Mouse (Mus musculus): ENCODE measurements at regions not wholly inside any gene's neighbourhood (a gene's known extent, or its start where the extent isn't known, plus 50 kb on each side); places are given as distances from the start of the nearest gene placed in this dataset.

DNA sequence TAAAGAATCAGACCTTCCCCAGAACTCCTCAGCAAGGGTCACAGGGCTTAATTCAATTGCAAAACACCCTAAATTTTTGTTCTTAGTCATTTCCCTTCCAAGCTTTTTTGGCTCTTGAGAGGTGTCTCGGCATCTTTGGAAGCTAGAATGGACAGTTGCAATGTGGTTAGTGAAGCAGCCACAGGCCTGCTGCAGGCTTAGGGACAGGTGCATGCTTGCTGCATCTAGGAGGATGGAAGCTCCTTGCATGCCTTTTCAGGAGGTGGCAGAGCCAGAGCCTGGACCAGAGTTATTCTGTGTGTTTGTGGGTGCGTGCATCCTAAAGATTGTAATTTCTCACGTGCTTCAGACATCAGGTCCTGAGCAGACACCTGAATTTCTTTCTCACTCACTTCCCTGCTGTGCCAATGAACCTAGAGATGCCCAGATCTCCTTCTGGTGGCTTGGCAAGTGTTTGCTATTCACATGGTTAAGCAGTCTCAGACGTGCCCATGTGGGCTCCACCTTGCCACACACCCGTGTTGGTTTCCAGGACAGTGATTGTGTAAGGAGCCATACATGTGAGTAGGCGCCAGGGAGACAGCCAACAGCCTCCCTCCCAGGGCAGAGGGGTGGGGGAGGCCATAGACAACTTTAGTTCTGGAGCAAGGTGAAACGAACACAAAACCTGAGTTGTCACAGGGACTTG lies 246.3 kb upstream of the Maf start:
- no peaks in the 10 kb centered on the region for H3K9me3 ChIP-seq (replicated peaks; ENCODE audit: low read length)
- no peak for TF ChIP-seq CTCF (IDR thresholded peaks at IDR 0.05; ENCODE audit: low read depth)

GRCm38 (mm10) chr8:115952496-115952895 lies 244.9 kb upstream of the Maf start:
- Histone ChIP-seq H3K4me1 (replicated peaks; ENCODE audit: insufficient read depth, low read length) (no peaks in the 10 kb centered on the region), H3K9ac (ENCODE audit: low read depth, low read length) (no peak overlapping the region), H3K4me2 (ENCODE audit: low read length) (no peak overlapping the region), H3K4me3 (replicated peaks; ENCODE audit: low read depth, low read length) (no peak overlapping the region), H3K27ac (no peak overlapping the region), H3K27me3 (ENCODE audit: insufficient read depth, low read length) (no peaks in the 10 kb centered on the region), H3K9me3 (replicated peaks; ENCODE audit: low read length) (no peaks in the 10 kb centered on the region), H3K36me3 (ENCODE audit: insufficient read depth, low read length) (no peaks in the 10 kb centered on the region)
- no peak for TF ChIP-seq CTCF (IDR thresholded peaks at IDR 0.05; ENCODE audit: low read depth)
- ATAC-seq (replicated peaks; ENCODE audit: low FRiP score, low read depth) (no peak), DNase-seq (ENCODE audit: low spot score) (no peak)
- WGBS = 89% methylated on average over 1 of the region's 1 CpGs

More for the DNA sequence above, 246.3 kb upstream of the Maf start:
- Histone ChIP-seq H3K4me1 (replicated peaks; ENCODE audit: insufficient read depth, low read length) (no peaks in the 10 kb centered on the region), H3K36me3 (ENCODE audit: insufficient read depth, low read length) (no peaks in the 10 kb centered on the region), H3K27ac (no peak overlapping the region), H3K4me3 (replicated peaks; ENCODE audit: low read depth, low read length) (no peak overlapping the region), H3K4me2 (ENCODE audit: low read length) (no peak overlapping the region), H3K9ac (ENCODE audit: low read depth, low read length) (no peak overlapping the region), H3K27me3 (ENCODE audit: insufficient read depth, low read length) (no peaks in the 10 kb centered on the region)
- WGBS = 92% methylated on average over 7 of the region's 7 CpGs
- no peak for ATAC-seq (replicated peaks; ENCODE audit: low FRiP score, low read depth)
- no peak for DNase-seq (ENCODE audit: low spot score)

GRCm38 (mm10) chr8:115948916-115949315 lies 241.3 kb upstream of the Maf start:
- no peak for ATAC-seq (replicated peaks; ENCODE audit: low FRiP score, low read depth)
- no peaks in the 10 kb centered on the region for H3K4me1 ChIP-seq (replicated peaks; ENCODE audit: insufficient read depth, low read length)
- WGBS = 78% methylated on average over 2 of the region's 2 CpGs
- H3K27me3 ChIP-seq (ENCODE audit: insufficient read depth, low read length) = no peaks in the 10 kb centered on the region
- no peak overlapping the region for H3K9ac ChIP-seq (ENCODE audit: low read depth, low read length)
- no peak overlapping the region for H3K4me2 ChIP-seq (ENCODE audit: low read length)
- no peaks in the 10 kb centered on the region for H3K36me3 ChIP-seq (ENCODE audit: insufficient read depth, low read length)
- H3K27ac ChIP-seq = no peak overlapping the region
- no peak overlapping the region for H3K4me3 ChIP-seq (replicated peaks; ENCODE audit: low read depth, low read length)
- DNase-seq (ENCODE audit: low spot score) = no peak
- no peaks in the 10 kb centered on the region for H3K9me3 ChIP-seq (replicated peaks; ENCODE audit: low read length)
- no peak for TF ChIP-seq CTCF (IDR thresholded peaks at IDR 0.05; ENCODE audit: low read depth)

- no peak overlapping the region for H3K9ac ChIP-seq (ENCODE audit: low read depth, low read length)
- H3K4me2 ChIP-seq (ENCODE audit: low read length) = no peak overlapping the region
- WGBS = 81% methylated on average over 2 of the region's 2 CpGs
- H3K4me3 ChIP-seq (replicated peaks; ENCODE audit: low read depth, low read length) = no peak overlapping the region
- ATAC-seq (replicated peaks; ENCODE audit: low FRiP score, low read depth) (no peak), DNase-seq (ENCODE audit: low spot score) (no peak)
- no peaks in the 10 kb centered on the region for H3K4me1 ChIP-seq (replicated peaks; ENCODE audit: insufficient read depth, low read length)
- no peaks in the 10 kb centered on the region for H3K27me3 ChIP-seq (ENCODE audit: insufficient read depth, low read length)
- no peak overlapping the region for H3K27ac ChIP-seq
- TF ChIP-seq CTCF (IDR thresholded peaks at IDR 0.05; ENCODE audit: low read depth) = no peak
- H3K36me3 ChIP-seq (ENCODE audit: insufficient read depth, low read length) = no peaks in the 10 kb centered on the region
- H3K9me3 ChIP-seq (replicated peaks; ENCODE audit: low read length) = no peaks in the 10 kb centered on the region
These were observed 240.4 kb upstream of the Maf start for GRCm38 (mm10) chr8:115948036-115948435.

GRCm38 (mm10) chr8:115942731-115943509 lies 235.3 kb upstream of the Maf start:
- peak; percentile 69 for DNase-seq (ENCODE audit: low spot score)
- no peak overlapping the region for H3K9ac ChIP-seq (ENCODE audit: low read depth, low read length)
- no peaks in the 10 kb centered on the region for H3K9me3 ChIP-seq (replicated peaks; ENCODE audit: low read length)
- ATAC-seq (replicated peaks; ENCODE audit: low FRiP score, low read depth) = no peak
- H3K36me3 ChIP-seq (ENCODE audit: insufficient read depth, low read length) = no peaks in the 10 kb centered on the region
- 46% methylated on average over 16 of the region's 16 CpGs for whole genome bisulfite sequencing
- H3K4me1 ChIP-seq (replicated peaks; ENCODE audit: insufficient read depth, low read length) = no peaks in the 10 kb centered on the region
- no peak overlapping the region for H3K4me2 ChIP-seq (ENCODE audit: low read length)
- TF ChIP-seq CTCF (IDR thresholded peaks at IDR 0.05; ENCODE audit: low read depth) = no peak
- no peaks in the 10 kb centered on the region for H3K27me3 ChIP-seq (ENCODE audit: insufficient read depth, low read length)
- H3K4me3 ChIP-seq (replicated peaks; ENCODE audit: low read depth, low read length) = no peak overlapping the region
- H3K27ac ChIP-seq = no peak overlapping the region

DNA sequence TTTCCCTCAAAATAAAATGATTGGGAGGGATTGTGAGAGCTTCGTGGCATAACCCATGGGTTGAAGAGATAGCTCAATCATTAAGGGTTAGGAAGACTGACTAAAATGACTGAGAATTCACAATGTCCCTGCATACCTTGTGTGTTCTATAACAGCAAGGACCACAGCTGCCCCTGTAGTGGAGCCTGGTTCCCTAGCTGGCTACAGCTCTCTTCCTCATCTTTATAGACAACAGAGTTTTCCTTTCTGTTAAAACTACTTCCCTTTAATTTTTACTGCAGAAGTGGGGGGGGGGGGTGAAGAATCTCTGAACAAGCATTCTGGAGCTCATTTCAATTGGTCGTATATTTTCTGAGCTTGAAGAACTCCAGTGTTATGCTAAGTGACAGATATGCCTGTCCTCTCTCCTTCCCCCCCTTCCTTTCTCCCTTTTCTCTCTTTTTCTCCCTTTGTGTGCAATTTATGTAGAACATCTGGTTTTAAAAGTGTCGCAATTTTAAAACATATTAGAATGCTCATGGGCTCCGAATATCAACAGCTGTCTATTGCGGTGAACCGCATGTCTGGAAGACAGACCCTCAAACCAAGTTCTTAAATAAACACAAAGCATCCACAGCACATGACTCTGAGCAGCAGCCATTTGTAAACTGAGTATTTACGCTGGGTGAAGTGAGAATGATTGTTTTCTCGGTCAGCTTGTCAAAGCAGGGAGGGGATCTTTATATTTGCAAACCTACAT lies 222.0 kb upstream of the Maf start:
- no peak overlapping the region for H3K4me2 ChIP-seq (ENCODE audit: low read length)
- H3K9ac ChIP-seq (ENCODE audit: low read depth, low read length) = no peak overlapping the region
- H3K27ac ChIP-seq = no peak overlapping the region
- no peaks in the 10 kb centered on the region for H3K9me3 ChIP-seq (replicated peaks; ENCODE audit: low read length)
- H3K27me3 ChIP-seq (ENCODE audit: insufficient read depth, low read length) = no peaks in the 10 kb centered on the region
- H3K4me1 ChIP-seq (replicated peaks; ENCODE audit: insufficient read depth, low read length) = no peaks in the 10 kb centered on the region
- no peak overlapping the region for H3K4me3 ChIP-seq (replicated peaks; ENCODE audit: low read depth, low read length)
- peak; percentile 70 for DNase-seq (ENCODE audit: low spot score)
- H3K36me3 ChIP-seq (ENCODE audit: insufficient read depth, low read length) = no peaks in the 10 kb centered on the region
- ATAC-seq (replicated peaks; ENCODE audit: low FRiP score, low read depth) = no peak
- WGBS = 50% methylated on average over 8 of the region's 8 CpGs
- TF ChIP-seq CTCF (IDR thresholded peaks at IDR 0.05; ENCODE audit: low read depth) = no peak
